Mouse (Mus musculus): ENCODE data around the gene Lyst. TPM values are rescaled to one million over a fixed set of nuclear protein-coding genes. Genes with fewer than 3 reads are reported as not detected.

Lyst gene
- polyA plus RNA-seq, 1 experiment: 1.6 TPM

DNA sequence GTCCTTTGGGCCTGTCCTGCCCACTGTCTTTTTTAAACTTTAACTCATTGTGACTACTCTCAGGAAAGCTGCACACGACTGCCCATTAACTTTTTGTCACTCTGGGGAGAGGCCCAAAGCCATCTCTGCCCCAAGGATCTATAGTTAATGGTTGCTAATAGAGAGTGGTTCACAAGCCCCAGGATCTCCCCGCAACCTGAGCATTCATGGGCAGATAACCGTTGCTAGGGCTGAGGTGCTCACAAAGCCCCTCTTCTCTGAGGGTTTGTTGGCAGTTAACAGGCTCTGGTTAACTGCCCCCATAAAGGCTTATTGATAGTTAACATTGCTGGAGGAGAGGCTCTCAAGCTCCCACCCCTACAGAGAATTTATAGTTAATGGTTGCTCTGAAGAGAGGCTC is 190.1 kb downstream of the Lyst start:
- H3K27me3 ChIP-seq (ENCODE audit: control insufficient read depth, insufficient read depth, low read length): peaks cover 22% of the 10 kb centered on the region
- whole genome bisulfite sequencing: 66% methylated on average over 3 of the region's 3 CpGs
- no peak overlapping the region for H3K27ac ChIP-seq (ENCODE audit: insufficient read depth, low read depth, low read length)
- TF ChIP-seq POLR2A (IDR thresholded peaks at IDR 0.05; ENCODE audit: low read depth, low read length) (no peak), CTCF (IDR thresholded peaks at IDR 0.05; ENCODE audit: extremely low read depth, insufficient read length, insufficient replicate concordance, low read depth, low read length) (no peak)
- peaks cover 8% of the 10 kb centered on the region for H3K36me3 ChIP-seq (ENCODE audit: control insufficient read depth, insufficient read depth, low read length)
- H3K4me3 ChIP-seq (ENCODE audit: low read depth, low read length): no peak overlapping the region
- H3K4me1 ChIP-seq (ENCODE audit: control insufficient read depth, insufficient read depth, insufficient read length, low read length): peaks cover 6% of the 10 kb centered on the region

GRCm38 (mm10) chr13:13781026-13781425 is 190.8 kb downstream of the Lyst start:
- TF ChIP-seq POLR2A (IDR thresholded peaks at IDR 0.05; ENCODE audit: low read depth, low read length): no peak
- TF ChIP-seq CTCF (IDR thresholded peaks at IDR 0.05; ENCODE audit: extremely low read depth, insufficient read length, insufficient replicate concordance, low read depth, low read length): no peak
- H3K27me3 ChIP-seq (ENCODE audit: control insufficient read depth, insufficient read depth, low read length): peaks cover 26% of the 10 kb centered on the region
- no peak overlapping the region for H3K4me3 ChIP-seq (ENCODE audit: low read depth, low read length)
- H3K27ac ChIP-seq (ENCODE audit: insufficient read depth, low read depth, low read length): no peak overlapping the region
- peaks cover 8% of the 10 kb centered on the region for H3K36me3 ChIP-seq (ENCODE audit: control insufficient read depth, insufficient read depth, low read length)
- peaks cover 6% of the 10 kb centered on the region for H3K4me1 ChIP-seq (ENCODE audit: control insufficient read depth, insufficient read depth, insufficient read length, low read length)
- WGBS: 69% methylated on average over 4 of the region's 4 CpGs

- H3K36me3 ChIP-seq (ENCODE audit: control insufficient read depth, insufficient read depth, low read length): no peaks in the 10 kb centered on the region
- no peak overlapping the region for H3K27ac ChIP-seq (ENCODE audit: insufficient read depth, low read depth, low read length)
- peaks cover 6% of the 10 kb centered on the region for H3K4me1 ChIP-seq (ENCODE audit: control insufficient read depth, insufficient read depth, insufficient read length, low read length)
- H3K27me3 ChIP-seq (ENCODE audit: control insufficient read depth, insufficient read depth, low read length): peaks cover 29% of the 10 kb centered on the region
- H3K4me3 ChIP-seq (ENCODE audit: low read depth, low read length): no peak overlapping the region
- 47% methylated on average over 7 of the region's 7 CpGs for WGBS
- TF ChIP-seq POLR2A (IDR thresholded peaks at IDR 0.05; ENCODE audit: low read depth, low read length): no peak
- no peak for TF ChIP-seq CTCF (IDR thresholded peaks at IDR 0.05; ENCODE audit: extremely low read depth, insufficient read length, insufficient replicate concordance, low read depth, low read length)
These were observed 193.1 kb downstream of the Lyst start for GRCm38 (mm10) chr13:13783296-13783695.

DNA sequence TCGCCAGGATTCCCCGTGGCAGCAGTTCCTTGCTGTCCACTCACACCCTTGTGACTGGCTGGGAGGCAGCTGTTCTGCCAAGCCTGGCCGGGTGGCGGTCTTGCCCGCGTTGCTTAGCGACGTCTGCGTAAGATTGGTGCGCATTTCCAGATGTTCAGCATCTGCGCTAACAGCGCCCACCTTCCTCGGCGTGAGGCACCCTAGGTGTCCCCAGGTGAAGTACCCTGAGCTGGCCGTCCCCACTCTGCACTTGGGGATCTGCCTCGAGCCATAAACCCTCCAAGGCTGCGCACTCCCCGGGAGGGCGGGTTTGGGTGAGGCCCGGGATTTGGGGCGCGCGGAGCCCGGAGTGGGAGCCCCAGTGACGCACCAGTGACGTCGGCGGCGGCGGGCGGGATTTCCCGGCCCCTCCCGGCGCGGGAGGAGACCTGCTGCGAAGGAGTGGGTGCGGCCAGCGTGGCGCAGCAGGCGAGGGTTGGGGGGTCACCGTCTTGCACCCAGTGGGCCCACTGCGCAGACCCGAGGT is 193.8 kb downstream of the Lyst start, which contains the start of gene Gng4:
Gene Gng4, plus strand, starts transcription at position 166 of the 526 bp plus-strand sequence.
- Histone ChIP-seq H3K27ac (ENCODE audit: insufficient read depth, low read depth, low read length) (no peak within 1 kb of the TSS), H3K36me3 (ENCODE audit: control insufficient read depth, insufficient read depth, low read length) (no peaks in the 10 kb centered on the region), H3K4me3 (ENCODE audit: low read depth, low read length) (peak within 1 kb of the TSS; percentile 63), H3K4me1 (ENCODE audit: control insufficient read depth, insufficient read depth, insufficient read length, low read length) (peaks cover 6% of the 10 kb centered on the region), H3K27me3 (ENCODE audit: control insufficient read depth, insufficient read depth, low read length) (peaks cover 29% of the 10 kb centered on the region)
- under 1% methylated on average over 43 of the region's 43 CpGs for WGBS
- TF ChIP-seq POLR2A (IDR thresholded peaks at IDR 0.05; ENCODE audit: low read depth, low read length) (no peak), CTCF (IDR thresholded peaks at IDR 0.05; ENCODE audit: extremely low read depth, insufficient read length, insufficient replicate concordance, low read depth, low read length) (no peak)

DNA sequence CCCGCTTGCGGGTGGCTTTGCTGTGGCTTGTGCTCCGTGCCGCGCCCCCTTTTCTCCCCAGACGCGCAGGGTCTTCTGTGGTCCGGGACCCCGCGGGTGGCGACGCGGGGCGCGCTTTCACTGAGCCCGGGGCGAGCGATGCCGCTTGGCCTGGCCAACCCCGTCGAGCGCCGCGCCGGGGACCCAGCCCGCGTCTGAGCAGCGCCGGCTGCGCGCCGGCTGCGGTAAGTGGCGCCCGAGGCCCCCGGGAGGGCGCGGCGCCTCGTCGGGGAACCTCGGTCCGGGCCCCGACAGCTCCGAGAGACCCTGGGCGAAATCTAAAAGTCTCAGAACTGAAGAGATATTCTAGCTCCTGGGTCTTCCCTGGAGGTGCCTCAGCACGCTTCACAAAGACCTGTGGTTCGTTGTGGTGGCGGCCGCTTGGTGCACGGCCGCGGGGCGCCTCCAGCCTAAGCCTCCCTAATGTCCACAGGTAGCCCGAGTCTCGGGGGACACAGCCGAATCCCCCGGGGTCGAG is 194.3 kb downstream of the Lyst start:
- no peak overlapping the region for H3K27ac ChIP-seq (ENCODE audit: insufficient read depth, low read depth, low read length)
- H3K36me3 ChIP-seq (ENCODE audit: control insufficient read depth, insufficient read depth, low read length): no peaks in the 10 kb centered on the region
- peaks cover 29% of the 10 kb centered on the region for H3K27me3 ChIP-seq (ENCODE audit: control insufficient read depth, insufficient read depth, low read length)
- H3K4me1 ChIP-seq (ENCODE audit: control insufficient read depth, insufficient read depth, insufficient read length, low read length): peaks cover 6% of the 10 kb centered on the region
- peak overlapping the region; percentile 63 for H3K4me3 ChIP-seq (ENCODE audit: low read depth, low read length)
- TF ChIP-seq POLR2A (IDR thresholded peaks at IDR 0.05; ENCODE audit: low read depth, low read length) (no peak), CTCF (IDR thresholded peaks at IDR 0.05; ENCODE audit: extremely low read depth, insufficient read length, insufficient replicate concordance, low read depth, low read length) (no peak)
- WGBS: 2% methylated on average over 59 of the region's 59 CpGs

GRCm38 (mm10) chr13:13784981-13785783 is 195.0 kb downstream of the Lyst start:
- TF ChIP-seq POLR2A (IDR thresholded peaks at IDR 0.05; ENCODE audit: low read depth, low read length) (no peak), CTCF (IDR thresholded peaks at IDR 0.05; ENCODE audit: extremely low read depth, insufficient read length, insufficient replicate concordance, low read depth, low read length) (no peak)
- 2% methylated on average over 30 of the region's 30 CpGs for WGBS
- H3K27ac ChIP-seq (ENCODE audit: insufficient read depth, low read depth, low read length): no peak overlapping the region
- peaks cover 6% of the 10 kb centered on the region for H3K4me1 ChIP-seq (ENCODE audit: control insufficient read depth, insufficient read depth, insufficient read length, low read length)
- H3K4me3 ChIP-seq (ENCODE audit: low read depth, low read length): peak overlapping the region; percentile 63
- H3K36me3 ChIP-seq (ENCODE audit: control insufficient read depth, insufficient read depth, low read length): no peaks in the 10 kb centered on the region
- peaks cover 29% of the 10 kb centered on the region for H3K27me3 ChIP-seq (ENCODE audit: control insufficient read depth, insufficient read depth, low read length)

GRCm38 (mm10) chr13:13786971-13787370 is 196.8 kb downstream of the Lyst start:
- no peaks in the 10 kb centered on the region for H3K36me3 ChIP-seq (ENCODE audit: control insufficient read depth, insufficient read depth, low read length)
- TF ChIP-seq CTCF (IDR thresholded peaks at IDR 0.05; ENCODE audit: extremely low read depth, insufficient read length, insufficient replicate concordance, low read depth, low read length): no peak
- TF ChIP-seq POLR2A (IDR thresholded peaks at IDR 0.05; ENCODE audit: low read depth, low read length): no peak
- H3K4me3 ChIP-seq (ENCODE audit: low read depth, low read length): no peak overlapping the region
- no peak overlapping the region for H3K27ac ChIP-seq (ENCODE audit: insufficient read depth, low read depth, low read length)
- H3K27me3 ChIP-seq (ENCODE audit: control insufficient read depth, insufficient read depth, low read length): peaks cover 29% of the 10 kb centered on the region
- H3K4me1 ChIP-seq (ENCODE audit: control insufficient read depth, insufficient read depth, insufficient read length, low read length): peaks cover 6% of the 10 kb centered on the region
- WGBS: 82% methylated on average over 6 of the region's 6 CpGs

All from small intestine, adult 2 months (tissue).